Mouse (Mus musculus): ENCODE results near the gene Polr3g. TPM values are rescaled to one million over a fixed set of nuclear protein-coding genes. Genes with fewer than 3 reads are reported as not detected.
"Not testable (repeated sequence)": the region's sequence is repeated elsewhere in the genome, so short reads cannot be mapped to it uniquely, and the experiment has no call there.

Polr3g gene
- polyA plus RNA-seq, 1 experiment from 2014 or later, result 9.0 TPM

- Histone ChIP-seq H3K4me3 (no peak overlapping the region), H3K9ac (no peak overlapping the region), H3K36me3 (peaks cover 21% of the 10 kb centered on the region; the same call in 1 of the 2 replicates), H3K4me2 (replicated peaks) (no peak overlapping the region), H3K4me1 (no peaks in the 10 kb centered on the region), H3K27ac (no peak overlapping the region), H3K9me3 (replicated peaks) (no peaks in the 10 kb centered on the region), H3K27me3 (no peaks in the 10 kb centered on the region)
- 90% methylated on average over 8 of the region's 8 CpGs for WGBS
- no peak for ATAC-seq (ENCODE audit: low FRiP score)
These were observed 35.5 kb downstream of the Polr3g start for GRCm38 (mm10) chr13:81675333-81675732.

GRCm38 (mm10) chr13:81667713-81668112 is 43.1 kb downstream of the Polr3g start:
- Histone ChIP-seq H3K4me2 (replicated peaks) (no peak overlapping the region), H3K4me1 (no peaks in the 10 kb centered on the region), H3K36me3 (peaks cover 52% of the 10 kb centered on the region), H3K4me3 (no peak overlapping the region), H3K27ac (no peak overlapping the region), H3K9me3 (replicated peaks) (no peaks in the 10 kb centered on the region), H3K27me3 (no peaks in the 10 kb centered on the region), H3K9ac (no peak overlapping the region)
- 93% methylated on average over 5 of the region's 5 CpGs for WGBS
- ATAC-seq (ENCODE audit: low FRiP score), result no peak

- Histone ChIP-seq H3K4me2 (replicated peaks) (no peak overlapping the region), H3K9ac (no peak overlapping the region), H3K27ac (no peak overlapping the region), H3K9me3 (replicated peaks) (no peaks in the 10 kb centered on the region), H3K4me1 (peaks cover under 1% of the 10 kb centered on the region; the same call in 1 of the 2 replicates), H3K27me3 (no peaks in the 10 kb centered on the region), H3K4me3 (no peak overlapping the region), H3K36me3 (peaks cover 43% of the 10 kb centered on the region)
- WGBS, result 87% methylated on average over 5 of the region's 5 CpGs
- no peak for ATAC-seq (ENCODE audit: low FRiP score)
These were observed 46.5 kb downstream of the Polr3g start for GRCm38 (mm10) chr13:81664331-81664698.

- 88% methylated on average over 12 of the region's 12 CpGs for WGBS
- Histone ChIP-seq H3K9ac (no peak overlapping the region), H3K36me3 (peaks cover 37% of the 10 kb centered on the region), H3K4me3 (no peak overlapping the region), H3K9me3 (replicated peaks) (no peaks in the 10 kb centered on the region), H3K27ac (no peak overlapping the region), H3K27me3 (no peaks in the 10 kb centered on the region), H3K4me1 (peaks cover 6% of the 10 kb centered on the region), H3K4me2 (replicated peaks) (no peak overlapping the region)
- no peak; the same call in 1 of the 2 replicates for ATAC-seq (ENCODE audit: low FRiP score)
These were observed 47.1 kb downstream of the Polr3g start for GRCm38 (mm10) chr13:81663566-81664330.

- Histone ChIP-seq H3K36me3 (0 out of 2 replicates have a peak, but pooled peaks cover 3% of the 10 kb centered on the region), H3K9me3 (replicated peaks) (no peaks in the 10 kb centered on the region), H3K4me2 (replicated peaks) (peak overlapping the region; percentile 72), H3K27me3 (no peaks in the 10 kb centered on the region), H3K27ac (peak overlapping the region; percentile 88), H3K4me3 (peak overlapping the region; percentile 76), H3K9ac (peak overlapping the region; percentile 84), H3K4me1 (peaks cover 18% of the 10 kb centered on the region)
- 9% methylated on average over 21 of the region's 21 CpGs for WGBS
- peak; percentile 14 for ATAC-seq (ENCODE audit: low FRiP score)
These were observed 52.6 kb downstream of the Polr3g start for GRCm38 (mm10) chr13:81658053-81658752.

GRCm38 (mm10) chr13:81657351-81658052 is 53.3 kb downstream of the Polr3g start, which contains the start of gene Lysmd3:
TSS of gene Lysmd3 (plus strand) at chr13:81657663.
- Histone ChIP-seq H3K4me2 (replicated peaks) (peak within 1 kb of the TSS; percentile 72), H3K9ac (peak within 1 kb of the TSS; percentile 84), H3K4me1 (peaks cover 18% of the 10 kb centered on the region), H3K36me3 (0 out of 2 replicates have a peak, but pooled peaks cover 3% of the 10 kb centered on the region), H3K27me3 (no peaks in the 10 kb centered on the region), H3K27ac (peak within 1 kb of the TSS; percentile 88), H3K9me3 (replicated peaks) (no peaks in the 10 kb centered on the region), H3K4me3 (peak within 1 kb of the TSS; percentile 76)
- peak; percentile 98 for ATAC-seq (ENCODE audit: low FRiP score)
- WGBS, result under 1% methylated on average over 73 of the region's 73 CpGs

GRCm38 (mm10) chr13:81657008-81657350 is 53.8 kb downstream of the Polr3g start:
- Histone ChIP-seq H3K4me2 (replicated peaks) (peak overlapping the region; percentile 72), H3K27me3 (no peaks in the 10 kb centered on the region), H3K36me3 (0 out of 2 replicates have a peak, but pooled peaks cover 3% of the 10 kb centered on the region), H3K9me3 (replicated peaks) (no peaks in the 10 kb centered on the region), H3K4me1 (peaks cover 18% of the 10 kb centered on the region), H3K4me3 (peak overlapping the region; percentile 76), H3K27ac (peak overlapping the region; percentile 88), H3K9ac (peak overlapping the region; percentile 53; the same call in 1 of the 2 replicates)
- ATAC-seq (ENCODE audit: low FRiP score), result no peak
- 9% methylated on average over 5 of the region's 5 CpGs for WGBS

- no peak overlapping the region for H3K9ac ChIP-seq
These were observed 54.5 kb downstream of the Polr3g start for GRCm38 (mm10) chr13:81656091-81656850.

GRCm38 (mm10) chr13:81650382-81650781 is 60.4 kb downstream of the Polr3g start:
- not testable (repeated sequence) for H3K9me3 ChIP-seq (replicated peaks); ATAC-seq (ENCODE audit: low FRiP score); H3K9ac ChIP-seq; H3K4me1 ChIP-seq; H3K27me3 ChIP-seq; H3K27ac ChIP-seq; H3K36me3 ChIP-seq; H3K4me2 ChIP-seq (replicated peaks); H3K4me3 ChIP-seq
- 87% methylated on average over 5 of the region's 6 CpGs for WGBS

More at GRCm38 (mm10) chr13:81656091-81656850, 54.5 kb downstream of the Polr3g start:
- WGBS, result 7% methylated on average over 14 of the region's 14 CpGs
- peak; percentile 15 for ATAC-seq (ENCODE audit: low FRiP score)
- peak overlapping the region; percentile 72 for H3K4me2 ChIP-seq (replicated peaks)
- H3K27ac ChIP-seq, result peak overlapping the region; percentile 88
- no peak overlapping the region for H3K4me3 ChIP-seq
- H3K9me3 ChIP-seq (replicated peaks), result no peaks in the 10 kb centered on the region
- no peaks in the 10 kb centered on the region for H3K27me3 ChIP-seq
- peaks cover 18% of the 10 kb centered on the region for H3K4me1 ChIP-seq
- no peaks in the 10 kb centered on the region for H3K36me3 ChIP-seq

- Histone ChIP-seq H3K27ac (no peak overlapping the region), H3K27me3 (no peaks in the 10 kb centered on the region), H3K4me2 (replicated peaks) (no peak overlapping the region), H3K4me1 (peaks cover 6% of the 10 kb centered on the region; the same call in 1 of the 2 replicates), H3K9ac (no peak overlapping the region), H3K9me3 (replicated peaks) (no peaks in the 10 kb centered on the region), H3K4me3 (no peak overlapping the region), H3K36me3 (no peaks in the 10 kb centered on the region)
- WGBS, result 88% methylated on average over 6 of the region's 6 CpGs
- ATAC-seq (ENCODE audit: low FRiP score), result no peak
These were observed 64.5 kb downstream of the Polr3g start for GRCm38 (mm10) chr13:81646348-81646747.

GRCm38 (mm10) chr13:81644047-81644565 is 66.7 kb downstream of the Polr3g start:
- peaks cover 14% of the 10 kb centered on the region for H3K4me1 ChIP-seq
- no peak overlapping the region for H3K4me3 ChIP-seq
- H3K9ac ChIP-seq, result no peak overlapping the region
- ATAC-seq (ENCODE audit: low FRiP score), result no peak
- no peaks in the 10 kb centered on the region for H3K9me3 ChIP-seq (replicated peaks)
- H3K27me3 ChIP-seq, result no peaks in the 10 kb centered on the region
- no peak overlapping the region for H3K4me2 ChIP-seq (replicated peaks)
- WGBS, result 90% methylated on average over 11 of the region's 11 CpGs
- H3K27ac ChIP-seq, result no peak overlapping the region
- H3K36me3 ChIP-seq, result no peaks in the 10 kb centered on the region

All from hindbrain, embryonic 12.5 days (tissue).